Mouse (Mus musculus): ENCODE data around the gene Camta1.
A peak's percentile ranks its signal among the peaks of the same experiment; 100 is the strongest.

Gene Camta1

GRCm38 (mm10) chr4:151114574-151114973, 747.1 kb downstream of the Camta1 start:
- no peak for DNase-seq (ENCODE audit: low spot score in 2 of 2)

GRCm38 (mm10) chr4:151111226-151111625, 750.5 kb downstream of the Camta1 start:
- DNase-seq (ENCODE audit: low spot score in 2 of 2) = no peak

GRCm38 (mm10) chr4:151108834-151109241, 752.8 kb downstream of the Camta1 start:
- no peak for DNase-seq (ENCODE audit: low spot score in 2 of 2)

GRCm38 (mm10) chr4:151108028-151108771, 753.5 kb downstream of the Camta1 start:
- DNase-seq (ENCODE audit: low spot score in 2 of 2) = peak; percentile 43 to 50

GRCm38 (mm10) chr4:151107131-151108001, 754.3 kb downstream of the Camta1 start:
- DNase-seq (ENCODE audit: low spot score in 2 of 2) = no peak

- DNase-seq (ENCODE audit: low spot score in 2 of 2) = no peak
Measured at GRCm38 (mm10) chr4:151106468-151106867, 755.2 kb downstream of the Camta1 start.

GRCm38 (mm10) chr4:151105886-151106285, 755.8 kb downstream of the Camta1 start:
- DNase-seq (ENCODE audit: low spot score in 2 of 2) = no peak

GRCm38 (mm10) chr4:151104147-151104546, 757.5 kb downstream of the Camta1 start:
- DNase-seq (ENCODE audit: low spot score in 2 of 2) = no peak

GRCm38 (mm10) chr4:151103646-151104045, 758.0 kb downstream of the Camta1 start:
- DNase-seq (ENCODE audit: low spot score in 2 of 2) = no peak

- no peak for DNase-seq (ENCODE audit: low spot score in 2 of 2)
Measured at GRCm38 (mm10) chr4:151097104-151097438, 764.6 kb downstream of the Camta1 start.

- no peak for DNase-seq (ENCODE audit: low spot score in 2 of 2)
Measured at GRCm38 (mm10) chr4:151096334-151097103, 765.2 kb downstream of the Camta1 start.

GRCm38 (mm10) chr4:151095207-151095606, 766.5 kb downstream of the Camta1 start:
- DNase-seq (ENCODE audit: low spot score in 2 of 2) = no peak

GRCm38 (mm10) chr4:151089270-151089669, 772.4 kb downstream of the Camta1 start, which contains the start of gene Gm13090:
Gene Gm13090, plus strand, starts transcription at chr4:151089570.
- no peak for DNase-seq (ENCODE audit: low spot score in 2 of 2)

- no peak for DNase-seq (ENCODE audit: low spot score in 2 of 2)
Measured at GRCm38 (mm10) chr4:151088819-151089218, 772.9 kb downstream of the Camta1 start.

- no peak for DNase-seq (ENCODE audit: low spot score in 2 of 2)
Measured at GRCm38 (mm10) chr4:151087358-151087757, 774.3 kb downstream of the Camta1 start.

- DNase-seq (ENCODE audit: low spot score in 2 of 2) = no peak
Measured at GRCm38 (mm10) chr4:151083027-151083426, 778.6 kb downstream of the Camta1 start.

GRCm38 (mm10) chr4:151081977-151082376, 779.7 kb downstream of the Camta1 start:
- no peak for DNase-seq (ENCODE audit: low spot score in 2 of 2)

- no peak for DNase-seq (ENCODE audit: low spot score in 2 of 2)
Measured at GRCm38 (mm10) chr4:151081355-151081754, 780.3 kb downstream of the Camta1 start.

GRCm38 (mm10) chr4:151074817-151075216, 786.9 kb downstream of the Camta1 start:
- no peak for DNase-seq (ENCODE audit: low spot score in 2 of 2)

- DNase-seq (ENCODE audit: low spot score in 2 of 2) = peak; percentile 36 to 37
Measured at GRCm38 (mm10) chr4:151073108-151073744, 788.5 kb downstream of the Camta1 start.

- DNase-seq (ENCODE audit: low spot score in 2 of 2) = no peak
Measured at GRCm38 (mm10) chr4:151070962-151071361, 790.7 kb downstream of the Camta1 start.

- DNase-seq (ENCODE audit: low spot score in 2 of 2) = no peak
Measured at GRCm38 (mm10) chr4:151068751-151069150, 792.9 kb downstream of the Camta1 start.
